8 mouse cellular contexts compared by ENCODE assay signal in genomic region chr17:66417329-66417728, GRCm38 (mm10). TPM values are rescaled to one million over a fixed set of nuclear protein-coding genes. Genes with fewer than 3 reads are reported as not detected.
DNase-seq lines count a peak whose midpoint lies in the region; ATAC-seq and TF ChIP-seq lines count a peak whose summit lies in the region.
"Had no signal": no experiment of that assay in that cellular context is flagged by ENCODE, and none has a peak within 500 bp of the region (broad histone marks: within the 10 kb centered on the region; RNA-seq: fewer than 3 reads in every experiment).

No protein-coding gene starts in this region.

- H3K9me3 ChIP-seq in liver, embryonic 11.5 days (ENCODE audit: control insufficient read depth, low read length), result no peaks in the 10 kb centered on the region
- no peaks in the 10 kb centered on the region for H3K9me3 ChIP-seq in forebrain, embryonic 14.5 days (replicated peaks; ENCODE audit: control insufficient read depth, low read length)
- no peaks in the 10 kb centered on the region for H3K9me3 ChIP-seq in limb, embryonic 10.5 days (replicated peaks)

- ATAC-seq in liver, embryonic 11.5 days (replicated peaks; ENCODE audit: low FRiP score), result no peak
- peak; percentile 75 for ATAC-seq in forebrain, embryonic 14.5 days

- H3K27me3 ChIP-seq in liver, embryonic 11.5 days (replicated peaks; ENCODE audit: control insufficient read depth, insufficient read depth, low read length), result no peaks in the 10 kb centered on the region
- no peaks in the 10 kb centered on the region for H3K27me3 ChIP-seq in forebrain, embryonic 14.5 days (replicated peaks; ENCODE audit: control insufficient read depth, insufficient read depth, low read length)
- no peaks in the 10 kb centered on the region for H3K27me3 ChIP-seq in limb, embryonic 10.5 days (ENCODE audit: low read depth, poor library complexity, severe bottlenecking)

- no peak for TF ChIP-seq CTCF in olfactory bulb, adult 2 months (IDR thresholded peaks at IDR 0.05; ENCODE audit: insufficient read depth, low read depth, low read length)

- no peak for TF ChIP-seq POLR2A in olfactory bulb, adult 2 months (IDR thresholded peaks at IDR 0.05; ENCODE audit: insufficient read depth, low read depth, low read length)

- no peak overlapping the region for H3K9ac ChIP-seq in liver, embryonic 11.5 days (ENCODE audit: low read depth, low read length)
- peak overlapping the region; percentile 54 for H3K9ac ChIP-seq in forebrain, embryonic 14.5 days (ENCODE audit: low read length)

- H3K36me3 ChIP-seq in liver, embryonic 11.5 days (ENCODE audit: control insufficient read depth, insufficient read depth, low read length), result no peaks in the 10 kb centered on the region
- no peaks in the 10 kb centered on the region for H3K36me3 ChIP-seq in forebrain, embryonic 14.5 days (ENCODE audit: control insufficient read depth, insufficient read depth, low read length)
- no peaks in the 10 kb centered on the region for H3K36me3 ChIP-seq in limb, embryonic 10.5 days
- H3K36me3 ChIP-seq: G1E had no signal

- peak overlapping the region; percentile 36 for H3K4me2 ChIP-seq in liver, embryonic 11.5 days
- H3K4me2 ChIP-seq in forebrain, embryonic 14.5 days (ENCODE audit: low read length), result peak overlapping the region; percentile 52

- no peak overlapping the region for H3K27ac ChIP-seq in liver, embryonic 11.5 days (ENCODE audit: low read depth, low read length)
- peak overlapping the region; percentile 74 for H3K27ac ChIP-seq in forebrain, embryonic 14.5 days (ENCODE audit: low read depth, low read length)
- peak overlapping the region; percentile 86 for H3K27ac ChIP-seq in limb, embryonic 10.5 days
- peak overlapping the region; percentile 47; the same call in 1 of the 2 replicates for H3K27ac ChIP-seq in olfactory bulb, adult 2 months (ENCODE audit: insufficient read depth, low read depth, low read length)

- DNase-seq in liver, embryonic 11.5 days (ENCODE audit: low spot score), result no peak
- no peak for DNase-seq in liver
- DNase-seq in forebrain, embryonic 14.5 days (ENCODE audit: low spot score), result peak; percentile 75
- DNase-seq in limb, embryonic 10.5 days (ENCODE audit: low spot score), result peak; percentile 43
- DNase-seq in adrenal gland, postnatal 10 days, result no peak
- DNase-seq in kidney, postnatal 4 days, result no peak

- peaks cover 14% of the 10 kb centered on the region for H3K4me1 ChIP-seq in liver, embryonic 11.5 days (replicated peaks; ENCODE audit: control insufficient read depth, insufficient read depth, low read length)
- peaks cover 26% of the 10 kb centered on the region for H3K4me1 ChIP-seq in forebrain, embryonic 14.5 days (ENCODE audit: control insufficient read depth, insufficient read depth, low read length)
- peaks cover 57% of the 10 kb centered on the region for H3K4me1 ChIP-seq in limb, embryonic 10.5 days
- peaks cover 19% of the 10 kb centered on the region for H3K4me1 ChIP-seq in olfactory bulb, adult 2 months (ENCODE audit: control insufficient read depth, insufficient read depth, low read length)

- no peak overlapping the region for H3K4me3 ChIP-seq in liver, embryonic 11.5 days (ENCODE audit: low read depth, low read length)
- H3K4me3 ChIP-seq in forebrain, embryonic 14.5 days (ENCODE audit: low read depth, low read length), result peak overlapping the region; percentile 20
- peak overlapping the region; percentile 39 for H3K4me3 ChIP-seq in limb, embryonic 10.5 days
- peak overlapping the region; percentile 29 for H3K4me3 ChIP-seq in olfactory bulb, adult 2 months (ENCODE audit: insufficient read depth, low read depth, low read length)

- 70% methylated on average over 5 of the region's 5 CpGs for WGBS in liver, embryonic 11.5 days
- WGBS in forebrain, embryonic 14.5 days, result 5% methylated on average over 5 of the region's 5 CpGs
- 34% methylated on average over 5 of the region's 5 CpGs for WGBS in limb, embryonic 10.5 days
- 13% methylated on average over 5 of the region's 5 CpGs for WGBS in olfactory bulb, adult 2 months

RNA-seq across cellular contexts. Expression of gene Mtcl1, which starts 32.2 kb away (rescaled TPM):
- 0.96 and 1.7 TPM in 2 replicates for polyA plus RNA-seq in liver, embryonic 11.5 days (2014; fragmentation: Nextera tagmentation; extraction: Ambion mirVana)
- 17.5 and 24.5 TPM in 2 replicates for polyA plus RNA-seq in forebrain, embryonic 14.5 days (2014; fragmentation: Nextera tagmentation; extraction: Ambion mirVana)
- 5.6 and 7.6 TPM in 2 replicates for polyA plus RNA-seq in limb, embryonic 10.5 days (2016; fragmentation: Nextera tagmentation; extraction: Ambion mirVana)
- polyA plus RNA-seq in olfactory bulb, adult 2 months (2012; ENCODE audit: insufficient read depth, insufficient read length, low replicate concordance, missing spikeins), result not detected in 2 replicates
- 10 to 100 TPM in 1 of 2 experiments, 1 to 10 TPM in 1; 9.3 to 13.2 TPM for total RNA-seq in adrenal gland, postnatal 10 days (2021)
- polyA plus RNA-seq: G1E had no signal

Comparison
In these comparisons a context has a peak if more than half of its experiments do, and no peak if none do; other contexts are left out.
1. DNase-seq: peak in forebrain, embryonic 14.5 days (single experiment) and limb, embryonic 10.5 days (single experiment); none in liver, embryonic 11.5 days (single experiment), liver (single experiment), adrenal gland, postnatal 10 days (single experiment) and kidney, postnatal 4 days (0 of 2).